Mouse (Mus musculus) embryonic stem cell, embryonic (primary cell): Measurements from ENCODE around the gene Grk5.
"Not testable (repeated sequence)": the region's sequence is repeated elsewhere in the genome, so short reads cannot be mapped to it uniquely, and the experiment has no call there.

Source experiments
- CTCF ChIA-PET, 4 experiments: fragments of 300-600 bp in 2 of 4; fragments of 350-600 bp in 2 of 4; sonication (Branson Sonifier 250); formaldehyde crosslinking; loops; one replicate each; lab custom pipeline; 2022; ENCODE audit warnings: inconsistent platforms in 2 of 4; lab: Charles Lee
- POLR2A ChIA-PET, 4 experiments: fragments of 300-600 bp in 2 of 4; fragments of 350-600 bp in 2 of 4; sonication (Branson Sonifier 250); formaldehyde crosslinking; loops; one replicate each; lab custom pipeline; 2022; ENCODE audit warnings: antibody characterized with exemption in 4 of 4, inconsistent platforms in 1 of 4; lab: Charles Lee

The Grk5 gene

GRCm38 (mm10) chr19:60891934-60892547 lies 2.5 kb downstream of the Grk5 start:
- ChIA-PET CTCF (interaction anchor here (0.5 to 1.4 kb wide), 28 partner anchors 9 to 460 kb away, joined by 3 to 20 read pairs (median 4); partner anchors contain the start of gene Prdx3 (in 1 of the 4)), POLR2A (interaction anchor here in 2 of 4 experiments (1.0 to 1.1 kb wide), 2 partner anchors 14 to 614 kb away, joined by 3 read pairs; no protein-coding TSS in a partner anchor)

- POLR2A ChIA-PET: interaction anchor here in 2 of 4 experiments (0.8 to 1.0 kb wide), 3 partner anchors 21 to 315 kb away, joined by 3 to 4 read pairs (median 3); partner anchors contain the start of genes Cacul1 (in 1 of the 2) and Prdx3 (in 1 of the 2)
These were observed 5.8 kb downstream of the Grk5 start for GRCm38 (mm10) chr19:60895251-60895880.

GRCm38 (mm10) chr19:60903139-60903538 lies 13.6 kb downstream of the Grk5 start:
- ChIA-PET CTCF (interaction anchor here in 1 of 4 experiments (1.2 kb wide), 1 partner anchor 11 kb away, joined by 4 read pairs; no protein-coding TSS in a partner anchor), POLR2A (no interaction called here)

More at GRCm38 (mm10) chr19:60895251-60895880, 5.8 kb downstream of the Grk5 start:
- CTCF ChIA-PET: no interaction called here

GRCm38 (mm10) chr19:60903971-60904370 lies 14.4 kb downstream of the Grk5 start:
- ChIA-PET POLR2A (no interaction called here), CTCF (interaction anchor here in 2 of 4 experiments (0.6 to 1.3 kb wide), 4 partner anchors 12 to 180 kb away, joined by 3 to 4 read pairs (median 3); no protein-coding TSS in a partner anchor)

- CTCF ChIA-PET: no interaction called here
- POLR2A ChIA-PET: interaction anchor here in 1 of 4 experiments (1.1 to 1.8 kb wide), 4 partner anchors 13 to 79 kb away, joined by 3 to 4 read pairs (median 4); partner anchors contain the start of gene Grk5
These were observed 15.9 kb downstream of the Grk5 start for GRCm38 (mm10) chr19:60905477-60905876.

GRCm38 (mm10) chr19:60910304-60910703 lies 20.8 kb downstream of the Grk5 start:
- ChIA-PET POLR2A (no interaction called here), CTCF (no interaction called here)

GRCm38 (mm10) chr19:60911653-60912052 lies 22.1 kb downstream of the Grk5 start:
- POLR2A ChIA-PET: interaction anchor here in 1 of 4 experiments (1.2 kb wide), 2 partner anchors 10 to 24 kb away, joined by 3 to 6 read pairs; no protein-coding TSS in a partner anchor
- CTCF ChIA-PET: interaction anchor here in 1 of 4 experiments (0.6 kb wide), 1 partner anchor 178 kb away, joined by 4 read pairs; no protein-coding TSS in a partner anchor

- CTCF ChIA-PET: no interaction called here
- POLR2A ChIA-PET: interaction anchor here in 2 of 4 experiments (0.5 to 1.2 kb wide), 2 partner anchors 9 to 38 kb away, joined by 3 to 4 read pairs; no protein-coding TSS in a partner anchor
These were observed 25.7 kb downstream of the Grk5 start for GRCm38 (mm10) chr19:60915236-60915635.

GRCm38 (mm10) chr19:60915862-60916261 lies 26.3 kb downstream of the Grk5 start:
- POLR2A ChIA-PET: interaction anchor here in 2 of 4 experiments (0.6 to 1.2 kb wide), 3 partner anchors 23 to 128 kb away, joined by 3 to 5 read pairs (median 4); no protein-coding TSS in a partner anchor
- CTCF ChIA-PET: no interaction called here

- CTCF ChIA-PET: no interaction called here
These were observed 27.5 kb downstream of the Grk5 start for GRCm38 (mm10) chr19:60916869-60917570.

GRCm38 (mm10) chr19:60924534-60924933 lies 35.0 kb downstream of the Grk5 start:
- CTCF ChIA-PET, POLR2A ChIA-PET: not testable (repeated sequence)

More at GRCm38 (mm10) chr19:60916869-60917570, 27.5 kb downstream of the Grk5 start:
- POLR2A ChIA-PET: interaction anchor here in 1 of 4 experiments (0.7 kb wide), 1 partner anchor 24 kb away, joined by 3 read pairs; no protein-coding TSS in a partner anchor

GRCm38 (mm10) chr19:60935001-60935400 lies 45.5 kb downstream of the Grk5 start:
- ChIA-PET POLR2A (interaction anchor here in 1 of 4 experiments (0.9 to 1.6 kb wide), 2 partner anchors 11 to 29 kb away, joined by 3 to 4 read pairs; no protein-coding TSS in a partner anchor), CTCF (no interaction called here)

- CTCF ChIA-PET: no interaction called here
- POLR2A ChIA-PET: no interaction called here
These were observed 50.4 kb downstream of the Grk5 start for GRCm38 (mm10) chr19:60939954-60940379.

- ChIA-PET POLR2A (no interaction called here), CTCF (no interaction called here)
These were observed 51.3 kb downstream of the Grk5 start for GRCm38 (mm10) chr19:60940866-60941265.

GRCm38 (mm10) chr19:60945801-60946311 lies 56.3 kb downstream of the Grk5 start:
- CTCF ChIA-PET: no interaction called here
- POLR2A ChIA-PET: interaction anchor here in 2 of 4 experiments (0.8 to 0.9 kb wide), 2 partner anchors 10 to 155 kb away, joined by 3 to 4 read pairs; partner anchors contain the start of gene Eif3a (in 1 of the 2)

- ChIA-PET POLR2A (no interaction called here), CTCF (no interaction called here)
These were observed 57.1 kb downstream of the Grk5 start for GRCm38 (mm10) chr19:60946656-60947055.

- ChIA-PET POLR2A (no interaction called here), CTCF (no interaction called here)
These were observed 59.4 kb downstream of the Grk5 start for GRCm38 (mm10) chr19:60948996-60949395.
